Mouse (Mus musculus): Measurements from ENCODE around the gene Ccr8.

GRCm38 (mm10) chr9:120068047-120068446 is 23.9 kb upstream of the Ccr8 start:
- TF ChIP-seq POLR2A (IDR thresholded peaks at IDR 0.05; ENCODE audit: extremely low read depth, insufficient read depth, low read length) = 0 out of 2 replicates have a peak, but pooled peaks have one; percentile 35
- no peak for TF ChIP-seq CTCF (IDR thresholded peaks at IDR 0.05; ENCODE audit: extremely low read depth, insufficient read depth, low read length)
